Mouse (Mus musculus) retina, postnatal 7 days (tissue): ENCODE results near the gene Vma21-ps.
A peak's percentile ranks its signal among the peaks of the same experiment; 100 is the strongest.
"Not testable (repeated sequence)": the region's sequence is repeated elsewhere in the genome, so short reads cannot be mapped to it uniquely, and the experiment has no call there.

Experiments used
- DNase-seq: peaks from one replicate; pipeline ENCODE4 v3.0.0-alpha.2; 2012; ENCODE audit warnings: low read depth, low spot score

Vma21-ps gene

GRCm38 (mm10) chr4:52497144-52497543 is at the start of gene Vma21-ps:
Gene Vma21-ps (minus strand): TSS chr4:52497244.
- DNase-seq = not testable (repeated sequence)

DNA sequence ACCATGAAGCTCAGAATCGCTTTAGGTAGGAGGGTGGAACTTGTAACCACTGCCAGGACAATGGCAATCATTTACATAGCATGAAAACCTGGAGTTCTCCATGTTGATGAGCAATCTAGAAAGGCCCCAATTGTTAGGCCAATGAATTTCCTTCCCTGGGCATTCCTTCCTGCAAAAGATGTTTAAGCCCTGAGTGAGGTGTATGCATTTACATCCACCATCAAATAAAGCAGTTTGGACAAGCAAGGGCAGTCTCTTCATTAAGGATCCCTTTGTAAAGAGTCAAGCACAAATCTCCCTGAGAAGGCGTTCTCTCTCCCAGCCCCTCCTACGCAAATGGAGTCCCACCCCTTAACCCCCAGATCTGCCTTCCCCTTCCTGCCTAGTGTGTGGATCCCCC is 46.0 kb upstream of the Vma21-ps start:
- DNase-seq = no peak

- no peak for DNase-seq
These were observed 33.6 kb upstream of the Vma21-ps start for GRCm38 (mm10) chr4:52530636-52531035.

- DNase-seq = no peak
These were observed 29.4 kb upstream of the Vma21-ps start for GRCm38 (mm10) chr4:52526464-52526863.

DNA sequence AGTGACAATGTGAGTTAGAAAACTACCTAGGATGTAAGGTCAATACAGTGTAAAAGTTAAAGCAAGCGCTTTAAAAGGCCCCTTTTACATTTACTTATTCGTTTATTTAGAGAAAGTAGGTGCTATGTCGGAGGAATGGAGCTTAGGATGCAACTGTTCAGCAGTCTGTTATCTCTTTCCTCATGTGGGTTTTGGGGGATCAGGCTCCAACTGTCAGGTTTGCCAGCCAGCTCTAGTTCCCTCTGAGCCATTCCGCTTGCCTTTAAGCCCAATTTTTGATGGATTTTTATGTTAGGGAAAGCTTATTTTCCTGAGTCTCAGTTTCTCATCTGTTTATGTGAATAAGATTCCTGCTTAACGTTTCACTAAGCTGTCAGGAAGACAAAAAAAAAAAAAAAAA is 22.3 kb upstream of the Vma21-ps start:
- no peak for DNase-seq

DNA sequence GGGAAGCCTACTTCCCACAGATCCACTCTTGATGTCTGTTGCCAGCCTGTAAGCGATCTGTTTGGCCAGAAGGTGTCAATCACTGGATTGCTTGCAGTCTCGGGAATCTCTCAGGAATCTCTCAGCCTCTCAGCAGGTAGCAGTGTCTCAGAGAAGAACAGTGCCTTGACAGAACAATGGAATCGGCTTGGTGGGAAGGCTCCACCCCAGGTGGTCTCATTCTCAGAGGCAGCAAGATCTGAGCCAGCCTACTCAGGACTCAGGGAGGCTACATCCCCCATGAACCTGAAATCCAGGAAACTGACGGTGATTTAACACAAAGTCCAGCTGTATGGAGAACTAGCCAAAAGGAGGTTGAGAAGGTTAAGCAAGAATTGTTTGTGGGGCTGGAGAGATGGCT is 20.5 kb upstream of the Vma21-ps start:
- DNase-seq = no peak

DNA sequence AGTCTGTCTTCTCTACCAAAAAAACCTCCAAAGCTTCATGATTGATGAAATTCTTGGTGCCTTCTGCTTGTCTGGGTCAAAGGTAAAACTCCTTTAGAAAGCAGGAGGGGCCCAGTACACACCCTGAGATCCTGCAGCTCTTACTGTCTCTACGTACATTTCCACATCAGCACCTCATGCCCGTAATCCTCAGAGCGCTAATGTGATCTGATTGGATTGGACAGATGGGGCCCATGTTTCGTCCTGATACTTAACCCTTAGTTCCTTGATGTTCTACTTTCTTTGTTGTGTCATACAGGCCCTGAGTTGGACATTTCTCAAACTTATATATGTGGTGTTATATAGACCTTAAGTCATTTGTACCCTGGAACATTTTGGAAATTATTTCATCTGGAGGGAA is 9.6 kb downstream of the Vma21-ps start:
- peak; percentile 73 for DNase-seq

DNA sequence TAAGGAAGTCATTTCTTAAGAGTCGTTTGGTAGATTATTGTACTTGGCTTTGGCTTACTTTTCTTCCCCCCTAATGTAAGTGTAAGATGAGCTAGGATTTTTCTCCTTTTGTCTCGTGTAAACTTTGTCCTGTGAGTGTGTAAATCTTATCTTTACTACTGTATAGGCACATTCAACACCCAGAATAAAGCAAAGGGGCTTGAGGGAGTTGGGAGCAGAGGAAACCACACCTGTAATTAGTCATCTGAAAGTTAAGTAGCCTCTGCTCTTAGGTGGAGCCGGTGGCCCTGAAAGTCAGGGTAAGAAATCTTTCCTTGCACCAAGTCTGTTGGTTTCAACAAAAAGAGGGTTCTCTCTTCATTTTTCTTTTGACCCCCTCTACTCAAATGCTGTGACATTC is 23.6 kb downstream of the Vma21-ps start:
- no peak for DNase-seq

DNA sequence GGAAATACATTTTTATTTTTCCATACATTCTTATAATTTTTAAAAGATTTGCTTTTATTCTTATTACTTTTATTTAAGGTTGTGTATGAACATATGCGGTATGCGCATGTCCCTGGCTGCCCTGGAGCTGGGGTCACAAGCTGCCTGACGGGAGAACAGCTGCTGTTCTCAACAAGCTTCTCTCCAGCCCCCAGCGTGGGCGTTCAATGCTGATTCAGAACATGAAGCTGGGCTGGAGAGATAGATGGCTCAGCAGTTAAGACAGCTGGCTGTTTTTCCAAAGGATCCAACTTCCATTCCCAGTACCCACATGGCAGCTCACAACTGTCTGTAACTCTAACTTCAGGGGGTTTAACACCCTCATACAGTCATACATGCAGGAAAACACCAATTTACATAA is 35.7 kb downstream of the Vma21-ps start:
- no peak for DNase-seq

DNA sequence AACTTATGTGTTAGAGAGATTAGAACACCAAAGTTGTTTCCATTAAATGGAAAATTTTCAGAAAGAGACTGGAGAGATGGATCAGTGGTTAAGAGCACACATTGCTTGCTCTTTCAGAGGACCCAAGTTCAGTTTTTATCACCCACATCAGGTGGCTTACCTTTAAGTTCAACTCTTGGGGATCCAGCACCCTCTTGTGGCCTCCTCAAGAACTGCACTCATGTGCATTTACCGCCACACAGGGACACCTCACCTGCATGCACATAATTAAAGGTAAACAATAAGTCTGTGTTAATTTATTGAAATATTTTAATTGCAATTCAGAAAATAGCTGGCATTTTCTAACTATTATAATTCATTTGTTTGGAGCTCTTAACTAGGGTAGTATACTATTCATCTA is 37.3 kb downstream of the Vma21-ps start:
- no peak for DNase-seq
